Mouse (Mus musculus) bone marrow macrophage, adult 2 months (primary cell): ENCODE measurements around the gene Commd8.

Experiments used
- CTCF ChIP-seq: IDR thresholded peaks from 2 replicates; pipeline ENCODE4 v1.5.1; 2012; ENCODE audit warnings: low read depth, mild to moderate bottlenecking, low read length, moderate library complexity
- POLR2A ChIP-seq: IDR thresholded peaks from 2 replicates; pipeline ENCODE4 v1.6.1; 2012; ENCODE audit warnings: mild to moderate bottlenecking, low read depth, low read length, borderline replicate concordance

- TF ChIP-seq POLR2A (no peak), CTCF (no peak; the same call in 1 of the 2 replicates)
These were observed 4.7 kb upstream of the Commd8 start for GRCm38 (mm10) chr5:72172675-72173074.
